Mouse (Mus musculus) limb, embryonic 15.5 days (tissue): ENCODE data around the gene Gm20388. TPM values are rescaled to one million over a fixed set of nuclear protein-coding genes. Genes with fewer than 3 reads are reported as not detected.

Experiments
- ATAC-seq: fragments of 200-750 bp; cut with Nextera tagmentation; 2 replicates; pipeline ENCODE4 v1.8.0; 2017; ENCODE audit warnings: low read depth, moderate TSS enrichment; ENCODE audit not compliant: insufficient number of reproducible peaks, low FRiP score, low TSS enrichment
- H3K27ac ChIP-seq: fragments of 300-500 bp; sonication (generic); 2 replicates; pipeline ENCODE4 v1.5.1; 2015; ENCODE audit warnings: moderate library complexity, mild to moderate bottlenecking, inconsistent platforms
- H3K27me3 ChIP-seq: fragments of 300-500 bp; sonication (generic); 2 replicates; pipeline ENCODE4 v1.6.1; 2015; ENCODE audit warnings: inconsistent platforms
- H3K36me3 ChIP-seq: fragments of 300-500 bp; sonication (generic); 2 replicates; pipeline ENCODE4 v1.6.1; 2015; ENCODE audit warnings: inconsistent platforms
- H3K4me1 ChIP-seq: fragments of 300-500 bp; sonication (generic); 2 replicates; pipeline ENCODE4 v1.6.1; 2015; ENCODE audit warnings: inconsistent platforms
- H3K4me2 ChIP-seq: fragments of 300-500 bp; sonication (generic); 2 replicates; pipeline ENCODE4 v1.6.1; 2015; ENCODE audit warnings: mild to moderate bottlenecking, inconsistent platforms
- H3K4me3 ChIP-seq: fragments of 300-500 bp; sonication (generic); 2 replicates; pipeline ENCODE4 v1.5.1; 2015; ENCODE audit warnings: mild to moderate bottlenecking, inconsistent platforms
- H3K9ac ChIP-seq: fragments of 300-500 bp; sonication (generic); 2 replicates; pipeline ENCODE4 v1.6.1; 2015; ENCODE audit warnings: inconsistent platforms
- H3K9me3 ChIP-seq: fragments of 300-500 bp; sonication (generic); 2 replicates; pipeline ENCODE4 v1.6.1; 2016; ENCODE audit warnings: inconsistent platforms
- WGBS: fragments of 180-500 bp; shearing (Covaris S2); methylation state at CpG from one replicate; pipeline ENCODE4 v1.1.7; 2015; 5-methylcytosine and 5-hydroxymethylcytosine counted together
- polyA plus RNA-seq: library from polyadenylated mRNA; unstranded; fragments of >200 nt; fragmentation: Nextera tagmentation; extraction: Ambion mirVana; gene quantifications from 2 replicates; pipeline ENCODE4 v1.2.1, GENCODE M21; 2015

The Gm20388 gene
- polyA plus RNA-seq, 1 experiment from 2014 or later = 4.9 TPM

GRCm38 (mm10) chr8:121721072-121721471 lies 1810.4 kb downstream of the Gm20388 start:
- no peak for ATAC-seq
- 54% methylated on average over 6 of the region's 6 CpGs for WGBS

GRCm38 (mm10) chr8:121723846-121724245 lies 1813.2 kb downstream of the Gm20388 start:
- 62% methylated on average over 12 of the region's 12 CpGs for WGBS
- no peak overlapping the region for H3K4me2 ChIP-seq
- no peaks in the 10 kb centered on the region for H3K36me3 ChIP-seq
- H3K4me1 ChIP-seq = no peaks in the 10 kb centered on the region
- no peak overlapping the region for H3K27ac ChIP-seq
- no peak overlapping the region for H3K4me3 ChIP-seq
- no peaks in the 10 kb centered on the region; the same call in 1 of the 2 replicates for H3K9me3 ChIP-seq
- ATAC-seq = no peak
- H3K9ac ChIP-seq = no peak overlapping the region
- peaks cover 31% of the 10 kb centered on the region for H3K27me3 ChIP-seq

More at GRCm38 (mm10) chr8:121721072-121721471, 1810.4 kb downstream of the Gm20388 start:
- Histone ChIP-seq H3K36me3 (no peaks in the 10 kb centered on the region), H3K4me2 (no peak overlapping the region), H3K27me3 (peaks cover 17% of the 10 kb centered on the region), H3K9me3 (no peaks in the 10 kb centered on the region), H3K9ac (no peak overlapping the region), H3K4me3 (no peak overlapping the region), H3K27ac (no peak overlapping the region), H3K4me1 (peaks cover 8% of the 10 kb centered on the region; the same call in 1 of the 2 replicates)

GRCm38 (mm10) chr8:121727164-121727563 lies 1816.5 kb downstream of the Gm20388 start:
- no peak overlapping the region for H3K9ac ChIP-seq
- 58% methylated on average over 3 of the region's 3 CpGs for WGBS
- no peaks in the 10 kb centered on the region; the same call in 1 of the 2 replicates for H3K9me3 ChIP-seq
- H3K4me3 ChIP-seq = no peak overlapping the region
- peaks cover 14% of the 10 kb centered on the region for H3K4me1 ChIP-seq
- no peak for ATAC-seq
- no peak overlapping the region for H3K4me2 ChIP-seq
- no peaks in the 10 kb centered on the region for H3K36me3 ChIP-seq
- H3K27ac ChIP-seq = no peak overlapping the region
- H3K27me3 ChIP-seq = peaks cover 60% of the 10 kb centered on the region

- Histone ChIP-seq H3K9me3 (no peaks in the 10 kb centered on the region; the same call in 1 of the 2 replicates), H3K4me3 (peak within 1 kb of the TSS; percentile 46), H3K27ac (no peak within 1 kb of the TSS), H3K36me3 (no peaks in the 10 kb centered on the region), H3K4me1 (peaks cover 14% of the 10 kb centered on the region), H3K9ac (no peak within 1 kb of the TSS), H3K4me2 (peak within 1 kb of the TSS; percentile 81), H3K27me3 (peaks cover 77% of the 10 kb centered on the region)
- no peak for ATAC-seq
- WGBS = 8% methylated on average over 12 of the region's 12 CpGs
These were observed 1818.7 kb downstream of the Gm20388 start, which contains the start of gene Jph3 for GRCm38 (mm10) chr8:121729323-121729722. Gene Jph3, plus strand, starts transcription at chr8:121729623.

- Histone ChIP-seq H3K9ac (no peak overlapping the region), H3K4me1 (peaks cover 14% of the 10 kb centered on the region), H3K27me3 (peaks cover 75% of the 10 kb centered on the region), H3K4me3 (peak overlapping the region; percentile 46), H3K27ac (no peak overlapping the region), H3K4me2 (peak overlapping the region; percentile 81), H3K9me3 (no peaks in the 10 kb centered on the region; the same call in 1 of the 2 replicates), H3K36me3 (no peaks in the 10 kb centered on the region)
- 0% methylated on average over 38 of the region's 54 CpGs for WGBS
- no peak for ATAC-seq
These were observed 1819.1 kb downstream of the Gm20388 start for GRCm38 (mm10) chr8:121729754-121730153.

- Histone ChIP-seq H3K4me2 (peak overlapping the region; percentile 81), H3K27me3 (peaks cover 75% of the 10 kb centered on the region), H3K9me3 (no peaks in the 10 kb centered on the region; the same call in 1 of the 2 replicates), H3K27ac (no peak overlapping the region), H3K4me1 (peaks cover 14% of the 10 kb centered on the region), H3K9ac (no peak overlapping the region), H3K36me3 (no peaks in the 10 kb centered on the region), H3K4me3 (peak overlapping the region; percentile 46)
- 1% methylated on average over 40 of the region's 60 CpGs for WGBS
- ATAC-seq = no peak
These were observed 1819.5 kb downstream of the Gm20388 start for GRCm38 (mm10) chr8:121730170-121730569.

GRCm38 (mm10) chr8:121730646-121731045 lies 1820.0 kb downstream of the Gm20388 start:
- H3K27ac ChIP-seq = no peak overlapping the region
- H3K36me3 ChIP-seq = no peaks in the 10 kb centered on the region
- peaks cover 14% of the 10 kb centered on the region for H3K4me1 ChIP-seq
- peak overlapping the region; percentile 46 for H3K4me3 ChIP-seq
- no peak for ATAC-seq
- WGBS = 2% methylated on average over 35 of the region's 37 CpGs
- no peak overlapping the region for H3K9ac ChIP-seq
- H3K4me2 ChIP-seq = peak overlapping the region; percentile 81
- peaks cover 75% of the 10 kb centered on the region for H3K27me3 ChIP-seq
- no peaks in the 10 kb centered on the region; the same call in 1 of the 2 replicates for H3K9me3 ChIP-seq

GRCm38 (mm10) chr8:121731060-121731459 lies 1820.4 kb downstream of the Gm20388 start:
- no peak overlapping the region for H3K4me2 ChIP-seq
- peak overlapping the region; percentile 46; the same call in 1 of the 2 replicates for H3K4me3 ChIP-seq
- no peak overlapping the region for H3K9ac ChIP-seq
- H3K9me3 ChIP-seq = no peaks in the 10 kb centered on the region; the same call in 1 of the 2 replicates
- peaks cover 14% of the 10 kb centered on the region for H3K4me1 ChIP-seq
- no peaks in the 10 kb centered on the region for H3K36me3 ChIP-seq
- no peak for ATAC-seq
- no peak overlapping the region for H3K27ac ChIP-seq
- 4% methylated on average over 10 of the region's 11 CpGs for WGBS
- H3K27me3 ChIP-seq = peaks cover 75% of the 10 kb centered on the region

GRCm38 (mm10) chr8:121731471-121732333 lies 1821.1 kb downstream of the Gm20388 start:
- Histone ChIP-seq H3K4me3 (peak overlapping the region; percentile 2; the same call in 1 of the 2 replicates), H3K27ac (no peak overlapping the region), H3K36me3 (no peaks in the 10 kb centered on the region), H3K27me3 (peaks cover 75% of the 10 kb centered on the region), H3K9ac (no peak overlapping the region), H3K9me3 (no peaks in the 10 kb centered on the region; the same call in 1 of the 2 replicates), H3K4me1 (peaks cover 14% of the 10 kb centered on the region), H3K4me2 (no peak overlapping the region)
- 6% methylated on average over 26 of the region's 26 CpGs for WGBS
- no peak for ATAC-seq

GRCm38 (mm10) chr8:121732334-121732665 lies 1821.7 kb downstream of the Gm20388 start:
- peaks cover 71% of the 10 kb centered on the region for H3K27me3 ChIP-seq
- no peaks in the 10 kb centered on the region for H3K36me3 ChIP-seq

GRCm38 (mm10) chr8:121734262-121734661 lies 1823.6 kb downstream of the Gm20388 start:
- 90% methylated on average over 16 of the region's 16 CpGs for WGBS
- Histone ChIP-seq H3K4me3 (no peak overlapping the region), H3K36me3 (no peaks in the 10 kb centered on the region), H3K4me1 (peaks cover 14% of the 10 kb centered on the region), H3K9me3 (no peaks in the 10 kb centered on the region), H3K4me2 (no peak overlapping the region), H3K27ac (no peak overlapping the region), H3K9ac (no peak overlapping the region), H3K27me3 (peaks cover 52% of the 10 kb centered on the region)
- no peak for ATAC-seq

More at GRCm38 (mm10) chr8:121732334-121732665, 1821.7 kb downstream of the Gm20388 start:
- no peak overlapping the region for H3K9ac ChIP-seq
- 48% methylated on average over 4 of the region's 4 CpGs for WGBS
- no peak for ATAC-seq
- no peak overlapping the region for H3K27ac ChIP-seq
- H3K4me1 ChIP-seq = peaks cover 14% of the 10 kb centered on the region
- no peak overlapping the region for H3K4me3 ChIP-seq
- no peak overlapping the region for H3K4me2 ChIP-seq
- H3K9me3 ChIP-seq = no peaks in the 10 kb centered on the region; the same call in 1 of the 2 replicates

GRCm38 (mm10) chr8:121736236-121736635 lies 1825.6 kb downstream of the Gm20388 start:
- 14% methylated on average over 7 of the region's 7 CpGs for WGBS
- no peak for ATAC-seq

More at GRCm38 (mm10) chr8:121736236-121736635, 1825.6 kb downstream of the Gm20388 start:
- no peaks in the 10 kb centered on the region for H3K9me3 ChIP-seq
- H3K4me3 ChIP-seq = no peak overlapping the region
- H3K36me3 ChIP-seq = no peaks in the 10 kb centered on the region
- H3K27ac ChIP-seq = no peak overlapping the region
- no peaks in the 10 kb centered on the region for H3K4me1 ChIP-seq
- no peak overlapping the region for H3K9ac ChIP-seq
- H3K27me3 ChIP-seq = peaks cover 36% of the 10 kb centered on the region
- no peak overlapping the region for H3K4me2 ChIP-seq
